Mouse (Mus musculus): ENCODE results near the gene Rrp1b. TPM values are rescaled to one million over a fixed set of nuclear protein-coding genes. Genes with fewer than 3 reads are reported as not detected.

Gene Rrp1b
- total and polyA plus RNA-seq, 2 experiments from 2014 or later, result 14.8 to 59.7 TPM

DNA sequence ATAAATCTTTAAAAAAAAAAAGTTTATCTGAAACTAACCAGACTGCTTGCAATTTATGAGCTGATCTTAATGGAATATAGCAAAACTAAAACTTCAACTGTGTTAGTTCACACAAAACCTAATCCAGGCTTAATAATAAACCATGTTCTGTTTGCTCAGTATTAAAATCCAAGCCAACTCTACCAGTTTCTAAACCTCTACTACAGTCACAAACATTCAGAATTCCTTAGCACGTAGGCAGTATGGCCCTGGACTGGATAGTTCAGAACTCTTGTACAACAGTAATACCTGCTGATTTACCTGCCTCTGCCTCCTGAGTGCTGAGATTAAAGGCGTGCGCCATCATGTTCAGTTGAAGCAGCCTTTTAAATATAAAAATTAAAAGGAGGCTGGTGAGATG is 13.9 kb upstream of the Rrp1b start:
- TF ChIP-seq CTCF (IDR thresholded peaks at IDR 0.05; ENCODE audit: low read depth) (no peak), EP300 (IDR thresholded peaks at IDR 0.05; ENCODE audit: low read depth) (no peak)
- WGBS, result 91% methylated on average over 3 of the region's 3 CpGs
- H3K9me3 ChIP-seq (replicated peaks; ENCODE audit: control insufficient read depth, low read length), result no peaks in the 10 kb centered on the region
- DNase-seq (ENCODE audit: low spot score), result no peak
- no peak overlapping the region for H3K4me2 ChIP-seq (ENCODE audit: low read depth, low read length)
- H3K4me3 ChIP-seq (ENCODE audit: low read depth, low read length), result no peak overlapping the region
- no peaks in the 10 kb centered on the region for H3K36me3 ChIP-seq (replicated peaks; ENCODE audit: control insufficient read depth, insufficient read depth, low read length)
- no peaks in the 10 kb centered on the region for H3K27me3 ChIP-seq (ENCODE audit: control insufficient read depth, insufficient read depth, low read length)
- no peak for ATAC-seq (ENCODE audit: insufficient read depth, low read depth)
- H3K4me1 ChIP-seq (ENCODE audit: control insufficient read depth, insufficient read depth), result 0 out of 2 replicates have a peak, but pooled peaks cover 14% of the 10 kb centered on the region
- H3K27ac ChIP-seq (ENCODE audit: low read depth), result no peak overlapping the region
- H3K9ac ChIP-seq (replicated peaks; ENCODE audit: low read depth, low read length), result no peak overlapping the region

DNA sequence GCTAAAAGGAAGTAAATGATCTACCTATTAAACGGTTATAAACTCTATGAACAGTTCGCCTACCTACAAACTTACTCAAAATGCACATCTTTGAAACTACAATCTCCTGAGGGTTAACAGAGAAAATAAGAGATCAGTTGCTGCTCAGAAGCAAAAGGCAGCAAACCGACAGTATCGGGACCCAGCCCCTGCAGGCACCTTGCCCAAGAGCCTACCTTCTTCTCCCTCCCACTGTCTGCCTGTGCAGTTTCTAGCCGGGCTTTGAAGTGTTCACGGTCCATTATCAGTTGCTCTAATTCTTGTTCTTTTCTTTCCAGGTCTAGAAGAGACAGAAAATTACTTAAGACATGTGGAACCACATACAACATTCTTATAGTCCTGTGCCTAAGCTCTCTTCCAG is 13.3 kb upstream of the Rrp1b start:
- DNase-seq (ENCODE audit: low spot score) (no peak), ATAC-seq (ENCODE audit: insufficient read depth, low read depth) (no peak)
- Histone ChIP-seq H3K4me1 (ENCODE audit: control insufficient read depth, insufficient read depth) (0 out of 2 replicates have a peak, but pooled peaks cover 14% of the 10 kb centered on the region), H3K27ac (ENCODE audit: low read depth) (no peak overlapping the region), H3K4me3 (ENCODE audit: low read depth, low read length) (no peak overlapping the region), H3K9me3 (replicated peaks; ENCODE audit: control insufficient read depth, low read length) (no peaks in the 10 kb centered on the region), H3K27me3 (ENCODE audit: control insufficient read depth, insufficient read depth, low read length) (no peaks in the 10 kb centered on the region), H3K4me2 (ENCODE audit: low read depth, low read length) (no peak overlapping the region), H3K36me3 (replicated peaks; ENCODE audit: control insufficient read depth, insufficient read depth, low read length) (no peaks in the 10 kb centered on the region), H3K9ac (replicated peaks; ENCODE audit: low read depth, low read length) (no peak overlapping the region)
- no peak for TF ChIP-seq CTCF (IDR thresholded peaks at IDR 0.05; ENCODE audit: low read depth)
- no peak for TF ChIP-seq EP300 (IDR thresholded peaks at IDR 0.05; ENCODE audit: low read depth)
- WGBS, result 69% methylated on average over 6 of the region's 6 CpGs

GRCm38 (mm10) chr17:32023088-32023487 is 12.8 kb upstream of the Rrp1b start:
- no peak overlapping the region for H3K4me3 ChIP-seq (ENCODE audit: low read depth, low read length)
- no peak overlapping the region for H3K9ac ChIP-seq (replicated peaks; ENCODE audit: low read depth, low read length)
- no peak overlapping the region for H3K4me2 ChIP-seq (ENCODE audit: low read depth, low read length)
- H3K36me3 ChIP-seq (replicated peaks; ENCODE audit: control insufficient read depth, insufficient read depth, low read length), result no peaks in the 10 kb centered on the region
- peak overlapping the region; percentile 27; the same call in 1 of the 2 replicates for H3K27ac ChIP-seq (ENCODE audit: low read depth)
- WGBS, result 46% methylated on average over 8 of the region's 8 CpGs
- no peaks in the 10 kb centered on the region for H3K9me3 ChIP-seq (replicated peaks; ENCODE audit: control insufficient read depth, low read length)
- 0 out of 2 replicates have a peak, but pooled peaks cover 14% of the 10 kb centered on the region for H3K4me1 ChIP-seq (ENCODE audit: control insufficient read depth, insufficient read depth)
- DNase-seq (ENCODE audit: low spot score) (peak; percentile 30), ATAC-seq (ENCODE audit: insufficient read depth, low read depth) (no peak)
- H3K27me3 ChIP-seq (ENCODE audit: control insufficient read depth, insufficient read depth, low read length), result no peaks in the 10 kb centered on the region
- no peak for TF ChIP-seq CTCF (IDR thresholded peaks at IDR 0.05; ENCODE audit: low read depth)
- TF ChIP-seq EP300 (IDR thresholded peaks at IDR 0.05; ENCODE audit: low read depth), result no peak

DNA sequence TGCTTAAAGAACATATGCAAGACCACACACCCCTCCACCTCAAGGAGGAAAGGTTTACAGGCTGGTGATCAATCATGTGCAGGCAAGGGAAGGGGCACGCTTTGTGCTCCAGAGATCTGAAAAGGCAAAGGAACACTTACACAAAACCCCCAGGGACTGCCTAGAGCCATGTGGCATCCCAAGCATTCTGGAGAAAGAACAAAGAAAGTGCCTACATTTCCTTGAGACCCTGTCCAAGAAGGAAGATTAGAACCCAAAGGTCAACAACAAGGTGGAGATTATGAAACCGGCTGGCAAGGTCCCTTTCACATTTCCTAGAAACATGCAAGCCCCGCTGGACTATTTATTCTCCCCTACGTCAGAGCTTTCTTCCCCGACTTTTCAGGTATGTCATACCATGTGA is 11.2 kb upstream of the Rrp1b start:
- Histone ChIP-seq H3K27me3 (ENCODE audit: control insufficient read depth, insufficient read depth, low read length) (no peaks in the 10 kb centered on the region), H3K36me3 (replicated peaks; ENCODE audit: control insufficient read depth, insufficient read depth, low read length) (no peaks in the 10 kb centered on the region), H3K4me2 (ENCODE audit: low read depth, low read length) (no peak overlapping the region), H3K9me3 (replicated peaks; ENCODE audit: control insufficient read depth, low read length) (no peaks in the 10 kb centered on the region), H3K9ac (replicated peaks; ENCODE audit: low read depth, low read length) (no peak overlapping the region), H3K4me3 (ENCODE audit: low read depth, low read length) (no peak overlapping the region), H3K27ac (ENCODE audit: low read depth) (no peak overlapping the region), H3K4me1 (ENCODE audit: control insufficient read depth, insufficient read depth) (0 out of 2 replicates have a peak, but pooled peaks cover 9% of the 10 kb centered on the region)
- WGBS, result 56% methylated on average over 5 of the region's 5 CpGs
- ATAC-seq (ENCODE audit: insufficient read depth, low read depth) (no peak), DNase-seq (ENCODE audit: low spot score) (no peak)
- no peak for TF ChIP-seq EP300 (IDR thresholded peaks at IDR 0.05; ENCODE audit: low read depth)
- no peak for TF ChIP-seq CTCF (IDR thresholded peaks at IDR 0.05; ENCODE audit: low read depth)

DNA sequence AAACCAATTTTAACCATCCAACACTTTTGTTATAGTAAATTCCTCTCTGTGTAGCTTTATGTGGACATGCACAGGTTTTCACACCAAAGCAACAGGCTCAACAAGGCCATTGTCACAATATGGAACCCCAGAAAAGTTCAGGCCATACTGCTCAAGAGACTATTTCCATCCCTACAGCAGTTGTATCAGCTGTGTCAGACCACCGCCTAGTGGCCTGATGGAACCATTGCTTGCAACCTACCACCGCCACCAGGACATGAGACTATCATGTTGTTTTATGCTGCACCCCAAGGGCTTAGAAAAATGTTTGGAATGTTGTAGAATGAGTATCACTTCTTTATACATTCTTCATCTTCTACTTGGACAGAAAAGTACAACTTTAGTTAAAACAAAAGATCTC is 10.5 kb upstream of the Rrp1b start:
- Histone ChIP-seq H3K27me3 (ENCODE audit: control insufficient read depth, insufficient read depth, low read length) (no peaks in the 10 kb centered on the region), H3K9me3 (replicated peaks; ENCODE audit: control insufficient read depth, low read length) (no peaks in the 10 kb centered on the region), H3K9ac (replicated peaks; ENCODE audit: low read depth, low read length) (no peak overlapping the region), H3K36me3 (replicated peaks; ENCODE audit: control insufficient read depth, insufficient read depth, low read length) (no peaks in the 10 kb centered on the region), H3K4me1 (ENCODE audit: control insufficient read depth, insufficient read depth) (0 out of 2 replicates have a peak, but pooled peaks cover 9% of the 10 kb centered on the region), H3K4me3 (ENCODE audit: low read depth, low read length) (no peak overlapping the region), H3K27ac (ENCODE audit: low read depth) (no peak overlapping the region), H3K4me2 (ENCODE audit: low read depth, low read length) (no peak overlapping the region)
- TF ChIP-seq EP300 (IDR thresholded peaks at IDR 0.05; ENCODE audit: low read depth), result no peak
- TF ChIP-seq CTCF (IDR thresholded peaks at IDR 0.05; ENCODE audit: low read depth), result peak; percentile 96
- 5% methylated on average over 2 of the region's 2 CpGs for WGBS
- peak; percentile 84 for ATAC-seq (ENCODE audit: insufficient read depth, low read depth)
- peak; percentile 73 for DNase-seq (ENCODE audit: low spot score)

DNA sequence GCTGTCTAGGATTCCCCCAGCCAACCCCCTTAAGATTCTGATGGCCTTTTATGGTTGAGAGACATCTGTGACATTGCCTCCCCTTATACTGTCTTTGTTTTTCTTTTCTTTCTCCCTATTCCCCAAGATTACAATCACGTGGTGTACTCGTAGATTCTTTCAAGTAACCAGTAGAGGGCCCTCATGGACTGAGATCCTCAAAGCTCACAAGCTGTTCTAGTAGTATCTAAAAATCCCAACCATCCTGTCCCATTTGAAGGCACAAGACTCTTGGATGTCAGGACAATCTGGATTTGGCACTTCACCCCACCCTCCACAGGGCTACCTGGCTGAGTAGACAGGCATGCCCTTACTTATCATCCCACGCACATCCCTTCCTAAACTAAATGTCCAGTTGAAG is 8.2 kb upstream of the Rrp1b start:
- Histone ChIP-seq H3K4me2 (ENCODE audit: low read depth, low read length) (no peak overlapping the region), H3K36me3 (replicated peaks; ENCODE audit: control insufficient read depth, insufficient read depth, low read length) (no peaks in the 10 kb centered on the region), H3K4me1 (ENCODE audit: control insufficient read depth, insufficient read depth) (0 out of 2 replicates have a peak, but pooled peaks cover 9% of the 10 kb centered on the region), H3K9me3 (replicated peaks; ENCODE audit: control insufficient read depth, low read length) (no peaks in the 10 kb centered on the region), H3K4me3 (ENCODE audit: low read depth, low read length) (no peak overlapping the region), H3K27ac (ENCODE audit: low read depth) (no peak overlapping the region), H3K9ac (replicated peaks; ENCODE audit: low read depth, low read length) (no peak overlapping the region), H3K27me3 (ENCODE audit: control insufficient read depth, insufficient read depth, low read length) (no peaks in the 10 kb centered on the region)
- DNase-seq (ENCODE audit: low spot score) (peak; percentile 79), ATAC-seq (ENCODE audit: insufficient read depth, low read depth) (no peak)
- WGBS, result 29% methylated on average over 3 of the region's 3 CpGs
- TF ChIP-seq EP300 (IDR thresholded peaks at IDR 0.05; ENCODE audit: low read depth) (no peak), CTCF (IDR thresholded peaks at IDR 0.05; ENCODE audit: low read depth) (peak; percentile 66)

Data from heart, postnatal 0 days (tissue).